Mouse (Mus musculus): ENCODE data around the gene Car6.

Car6 gene

GRCm38 (mm10) chr4:150201232-150201631, at the start of gene Car6:
Gene Car6 (minus strand): TSS chr4:150201332.
- DNase-seq, result no peak

GRCm38 (mm10) chr4:150249731-150250270, 48.7 kb upstream of the Car6 start:
- DNase-seq, result no peak

GRCm38 (mm10) chr4:150248917-150249316, 47.8 kb upstream of the Car6 start:
- no peak for DNase-seq

GRCm38 (mm10) chr4:150248009-150248408, 46.9 kb upstream of the Car6 start:
- peak; percentile 77 for DNase-seq

- no peak for DNase-seq
Observed at GRCm38 (mm10) chr4:150245876-150246275, 44.7 kb upstream of the Car6 start.

GRCm38 (mm10) chr4:150242745-150243144, 41.6 kb upstream of the Car6 start:
- DNase-seq, result no peak

- no peak for DNase-seq
Observed at GRCm38 (mm10) chr4:150241708-150242107, 40.6 kb upstream of the Car6 start.

GRCm38 (mm10) chr4:150240381-150240886, 39.3 kb upstream of the Car6 start:
- DNase-seq, result no peak

GRCm38 (mm10) chr4:150239951-150240368, 38.8 kb upstream of the Car6 start:
- DNase-seq, result peak; percentile 90

- no peak for DNase-seq
Observed at GRCm38 (mm10) chr4:150239503-150239902, 38.4 kb upstream of the Car6 start.

GRCm38 (mm10) chr4:150239087-150239480, 38.0 kb upstream of the Car6 start:
- no peak for DNase-seq

GRCm38 (mm10) chr4:150238433-150239086, 37.4 kb upstream of the Car6 start:
- DNase-seq, result no peak

GRCm38 (mm10) chr4:150237636-150238361, 36.7 kb upstream of the Car6 start:
- peak; percentile 56 for DNase-seq

- DNase-seq, result peak; percentile 98
Observed at GRCm38 (mm10) chr4:150236521-150237481, 35.7 kb upstream of the Car6 start, which contains the start of gene Eno1. Gene Eno1 (plus strand): TSS chr4:150236721.

- no peak for DNase-seq
Observed at GRCm38 (mm10) chr4:150236031-150236430, 34.9 kb upstream of the Car6 start.

GRCm38 (mm10) chr4:150235585-150235984, 34.5 kb upstream of the Car6 start:
- DNase-seq, result no peak

- no peak for DNase-seq
Observed at GRCm38 (mm10) chr4:150234599-150235327, 33.6 kb upstream of the Car6 start.

- no peak for DNase-seq
Observed at GRCm38 (mm10) chr4:150231871-150232270, 30.7 kb upstream of the Car6 start.

GRCm38 (mm10) chr4:150230460-150231407, 29.6 kb upstream of the Car6 start:
- peak; percentile 83 for DNase-seq

- DNase-seq, result no peak
Observed at GRCm38 (mm10) chr4:150229747-150230390, 28.7 kb upstream of the Car6 start.
